Mouse (Mus musculus): Measurements from ENCODE around the gene Defb10.
"Not testable (repeated sequence)": the region's sequence is repeated elsewhere in the genome, so short reads cannot be mapped to it uniquely, and the experiment has no call there.

The Defb10 gene

DNA sequence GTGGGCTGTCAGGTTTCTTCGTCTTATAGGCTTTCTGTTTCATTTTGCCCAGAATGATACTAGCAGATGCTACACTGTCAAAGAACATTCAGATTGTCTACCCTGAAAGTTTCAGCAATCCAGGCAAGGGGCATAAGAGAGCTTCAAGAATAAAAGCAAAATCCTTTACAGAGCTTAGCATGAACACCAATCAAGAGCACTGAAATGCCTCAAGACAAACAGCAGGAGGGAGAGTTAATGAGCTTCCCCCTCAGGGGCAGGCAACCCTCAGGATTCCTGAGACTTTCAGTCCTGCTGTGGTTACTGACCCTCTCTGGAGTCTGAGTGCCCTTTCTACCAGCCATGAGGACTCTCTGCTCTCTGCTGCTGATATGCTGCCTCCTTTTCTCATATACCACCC is at the start of gene Defb10:
Gene Defb10 (plus strand): TSS at position 316 of the 400 bp plus-strand sequence.
- not testable (repeated sequence) for DNase-seq (ENCODE audit: low spot score)

DNA sequence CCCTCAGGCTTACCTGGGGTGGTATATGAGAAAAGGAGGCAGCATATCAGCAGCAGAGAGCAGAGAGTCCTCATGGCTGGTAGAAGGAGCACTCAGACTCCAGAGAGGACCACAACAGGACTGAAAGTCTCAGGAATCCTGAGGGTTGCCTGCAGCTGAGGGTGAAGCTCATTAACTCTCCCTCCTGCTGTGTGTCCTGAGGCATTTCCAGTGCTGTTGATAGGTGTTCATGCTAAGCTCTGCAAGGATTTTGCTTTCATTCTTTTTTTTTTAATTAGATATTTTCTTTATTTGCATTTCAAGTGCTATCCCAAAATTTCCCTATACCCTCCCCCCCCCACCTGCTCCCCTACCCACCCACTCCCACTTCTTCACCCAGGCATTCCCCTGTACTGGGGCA is 26.6 kb downstream of the Defb10 start, which contains the start of gene Defb9:
Gene Defb9 (minus strand): TSS at position 101 of the 400 bp plus-strand sequence.
- DNase-seq (ENCODE audit: low spot score) = not testable (repeated sequence)

DNA sequence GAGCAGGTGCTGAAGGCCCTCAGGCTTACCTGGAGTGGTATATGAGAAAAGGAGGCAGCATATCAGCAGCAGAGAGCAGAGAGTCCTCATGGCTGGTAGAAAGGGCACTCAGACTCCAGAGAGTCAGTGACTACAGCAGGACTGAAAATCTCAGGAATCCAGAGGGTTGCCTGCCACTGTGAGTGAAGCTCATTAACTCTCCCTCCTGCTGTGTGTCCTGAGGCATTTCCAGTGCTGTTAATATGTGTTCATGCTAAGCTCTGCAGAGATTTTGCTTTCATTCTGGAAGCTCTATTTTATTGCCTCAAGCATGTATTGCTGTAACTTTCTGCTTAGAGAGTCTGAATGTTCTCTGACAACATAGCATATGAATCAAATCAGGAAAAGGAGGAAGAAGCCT is 47.6 kb downstream of the Defb10 start, which contains the start of gene Defb11:
Gene Defb11 (minus strand): TSS at position 123 of the 400 bp plus-strand sequence.
- DNase-seq (ENCODE audit: low spot score) = not testable (repeated sequence)

All from adipocyte (in vitro differentiated cells).